Mouse (Mus musculus) C2C12 (cell line): Measurements from ENCODE around the gene Gprc5c. TPM values are rescaled to one million over a fixed set of nuclear protein-coding genes. Genes with fewer than 3 reads are reported as not detected.

Experiments used
- H3K27me3 ChIP-seq: one replicate; pipeline ENCODE4 v1.6.1; 2011; ENCODE audit not compliant: control insufficient read depth, insufficient read depth, insufficient read length
- H3K36me3 ChIP-seq: one replicate; pipeline ENCODE4 v1.6.1; 2011; ENCODE audit not compliant: control insufficient read depth, insufficient read depth
- H3K4me3 ChIP-seq: one replicate; pipeline ENCODE4 v1.5.1; 2011; ENCODE audit warnings: mild to moderate bottlenecking, control low read depth; ENCODE audit not compliant: poor library complexity, insufficient read depth, severe bottlenecking
- H3K79me2 ChIP-seq: one replicate; pipeline ENCODE4 v1.6.1; 2011; ENCODE audit not compliant: control insufficient read depth, insufficient read depth
- H3K79me3 ChIP-seq: one replicate; pipeline ENCODE4 v1.6.1; 2011; ENCODE audit warnings: low read depth, control low read depth
- H3ac ChIP-seq: one replicate; pipeline ENCODE3; 2011; ENCODE audit warnings: low read depth; ENCODE audit not compliant: control insufficient read depth, insufficient read length
- CEBPB ChIP-seq: IDR thresholded peaks from one replicate; pipeline ENCODE4 v1.6.1; 2011; ENCODE audit warnings: low read depth, mild to moderate bottlenecking, control low read depth, moderate library complexity
- CTCF ChIP-seq: IDR thresholded peaks from one replicate; pipeline ENCODE4 v1.5.1; 2011; ENCODE audit not compliant: control insufficient read depth, insufficient read depth, insufficient read length
- FOSL1 ChIP-seq: IDR thresholded peaks from one replicate; pipeline ENCODE4 v1.8.0; 2011; ENCODE audit warnings: mild to moderate bottlenecking, low read length; ENCODE audit not compliant: poor library complexity, insufficient read depth, severe bottlenecking
- MAX ChIP-seq: IDR thresholded peaks from one replicate; pipeline ENCODE4 v1.6.1; 2011; ENCODE audit warnings: mild to moderate bottlenecking, control low read depth
- MYOD1 ChIP-seq: IDR thresholded peaks from one replicate; pipeline ENCODE4 v1.6.1; 2011; ENCODE audit warnings: low read depth; ENCODE audit not compliant: control insufficient read depth, insufficient read length
- MYOG ChIP-seq: IDR thresholded peaks from one replicate; pipeline ENCODE4 v1.6.1; 2011; ENCODE audit not compliant: control insufficient read depth, insufficient read length; ENCODE audit errors: extremely low read depth
- USF1 ChIP-seq: IDR thresholded peaks from one replicate; pipeline ENCODE4 v1.6.1; 2011; ENCODE audit warnings: low read depth, mild to moderate bottlenecking, control low read depth, moderate library complexity
- polyA plus RNA-seq: library from polyadenylated mRNA; unstranded; fragments of >200 nt; fragmentation: generic; extraction: Trizol; gene quantifications from one replicate; pipeline ENCODE4 v1.2.1, GENCODE M21; 2012; ENCODE audit warnings: missing spikeins

Gene Gprc5c
- polyA plus RNA-seq, 1 experiment: 0.75 TPM

DNA sequence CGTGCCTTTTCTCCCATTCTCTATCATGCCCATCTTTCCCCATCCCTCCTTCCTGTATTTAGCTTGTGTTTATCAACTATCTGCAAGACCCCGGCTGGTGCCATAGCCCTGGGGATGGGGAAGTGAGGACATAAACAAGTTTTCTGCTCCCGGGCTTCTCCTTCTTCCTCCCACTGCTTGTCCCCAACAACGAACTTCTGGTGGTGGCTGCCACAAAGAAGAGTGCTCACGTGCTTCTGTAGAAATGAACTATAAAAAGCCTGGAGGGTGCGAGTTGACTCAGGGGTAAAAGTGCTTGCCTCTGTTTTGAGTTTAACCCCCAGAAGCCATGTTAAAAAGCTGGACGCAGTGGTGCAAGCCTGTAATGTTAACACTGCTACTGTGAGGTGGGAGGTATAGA is 64.0 kb downstream of the Gprc5c start:
- TF ChIP-seq CTCF (no peak), MYOG (no peak), FOSL1 (no peak), MYOD1 (no peak), CEBPB (no peak), USF1 (no peak), MAX (no peak)
- no peaks in the 10 kb centered on the region for H3K27me3 ChIP-seq

DNA sequence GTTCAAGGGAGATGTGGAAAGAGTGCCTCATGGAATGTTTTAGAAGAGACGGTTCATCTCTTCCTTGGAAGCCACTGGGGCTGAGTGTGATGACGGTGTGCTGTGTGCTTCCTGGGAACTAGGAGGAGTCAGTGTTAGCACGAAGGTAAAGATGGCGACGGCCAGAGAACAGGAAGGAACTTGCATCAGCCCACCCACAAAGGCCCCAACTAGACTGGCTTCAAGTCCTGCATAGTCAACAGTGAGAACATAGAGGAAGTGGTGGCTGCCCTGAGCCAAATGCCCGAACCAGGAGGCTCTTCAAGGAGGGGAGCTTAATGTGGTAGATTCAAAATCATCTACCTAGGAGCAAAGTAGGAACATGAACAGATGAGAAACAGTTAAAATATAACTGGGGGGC is 66.2 kb downstream of the Gprc5c start:
- no peaks in the 10 kb centered on the region for H3K36me3 ChIP-seq
- no peak overlapping the region for H3ac ChIP-seq
- no peaks in the 10 kb centered on the region for H3K27me3 ChIP-seq
- no peaks in the 10 kb centered on the region for H3K79me2 ChIP-seq
- TF ChIP-seq MYOG (no peak), CTCF (no peak), MAX (no peak), CEBPB (no peak), MYOD1 (no peak), FOSL1 (no peak), USF1 (no peak)
- no peaks in the 10 kb centered on the region for H3K79me3 ChIP-seq
- H3K4me3 ChIP-seq: no peak overlapping the region

More for the DNA sequence above, 64.0 kb downstream of the Gprc5c start:
- Histone ChIP-seq H3K36me3 (no peaks in the 10 kb centered on the region), H3ac (no peak overlapping the region), H3K4me3 (no peak overlapping the region), H3K79me3 (no peaks in the 10 kb centered on the region), H3K79me2 (no peaks in the 10 kb centered on the region)

Other genes starting within 250 kb of the Gprc5c start
- gene Rpl38, start 182.6 kb upstream of the Gprc5c start, polyA plus RNA-seq: 3,802 TPM
- gene Ttyh2, start 175.7 kb upstream of the Gprc5c start, polyA plus RNA-seq: 20.1 TPM
- 0.27 TPM for gene Dnaic2, start 123.7 kb upstream of the Gprc5c start, polyA plus RNA-seq
- 0.25 TPM for gene Kif19a, start 85.8 kb upstream of the Gprc5c start, polyA plus RNA-seq
- gene Btbd17, start 55.2 kb upstream of the Gprc5c start, polyA plus RNA-seq: 0.49 TPM
- gene Gpr142, start 52.2 kb upstream of the Gprc5c start, polyA plus RNA-seq: not detected
- gene Cd300a, start 38.9 kb downstream of the Gprc5c start, polyA plus RNA-seq: 0.02 TPM
- 0.76 TPM for gene Cd300lb, start 83.2 kb downstream of the Gprc5c start, polyA plus RNA-seq
- gene Cd300c, start 118.0 kb downstream of the Gprc5c start, polyA plus RNA-seq: not detected
- not detected for gene Cd300ld, start 138.8 kb downstream of the Gprc5c start, polyA plus RNA-seq
- gene Cd300c2, start 150.7 kb downstream of the Gprc5c start, polyA plus RNA-seq: not detected
- not detected for gene Cd300ld2, start 165.0 kb downstream of the Gprc5c start, polyA plus RNA-seq
- not detected for gene Cd300ld4, start 175.9 kb downstream of the Gprc5c start, polyA plus RNA-seq
- 0.16 TPM for gene Cd300ld5, start 186.6 kb downstream of the Gprc5c start, polyA plus RNA-seq
- gene Cd300ld3, start 197.3 kb downstream of the Gprc5c start, polyA plus RNA-seq: not detected
- gene Cd300e, start 211.0 kb downstream of the Gprc5c start, polyA plus RNA-seq: not detected
- gene Rab37, start 240.3 kb downstream of the Gprc5c start, polyA plus RNA-seq: 0.07 TPM